Mouse (Mus musculus) liver, adult 2 months (tissue): ENCODE measurements around the gene Vps33a.

Experiments
- CTCF ChIP-seq: fragments of 200-500 bp; IDR thresholded peaks from 2 replicates; pipeline ENCODE4 v1.5.1; 2011; ENCODE audit warnings: low read depth, low read length, control low read depth
- POLR2A ChIP-seq: fragments of 200-500 bp; IDR thresholded peaks from 2 replicates; pipeline ENCODE4 v1.6.1; 2011; ENCODE audit warnings: low read length, control low read depth; ENCODE audit not compliant: insufficient read depth; ENCODE audit errors: extremely low read depth

DNA sequence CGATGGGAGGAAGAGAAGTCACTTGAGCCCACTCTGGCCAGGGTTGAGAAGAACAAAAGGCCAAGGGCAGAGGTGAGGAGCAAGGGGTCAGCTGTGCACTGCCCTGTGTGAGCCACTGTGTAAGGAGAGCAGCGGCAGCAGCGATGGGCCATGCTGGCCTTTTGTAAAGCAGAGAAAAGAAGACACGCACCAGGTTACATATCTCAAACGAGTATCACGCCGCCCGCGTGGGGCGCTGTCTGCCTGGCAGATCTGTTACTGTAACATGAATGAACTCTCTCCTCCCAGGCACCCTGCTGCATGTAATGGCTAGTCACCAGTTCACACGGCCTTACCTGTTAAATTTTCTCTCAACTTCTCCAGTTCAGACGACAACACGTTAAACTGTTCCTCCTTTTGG, 49.6 kb upstream of the Vps33a start:
- TF ChIP-seq POLR2A: no peak
- no peak for TF ChIP-seq CTCF
